Mouse (Mus musculus) C2C12 (cell line): ENCODE results near the gene Ptprn2.

Experiments used
- CTCF ChIP-seq: IDR thresholded peaks from one replicate; pipeline ENCODE4 v1.5.1; 2011; ENCODE audit not compliant: control insufficient read depth, insufficient read depth, insufficient read length
- MAX ChIP-seq: IDR thresholded peaks from one replicate; pipeline ENCODE4 v1.6.1; 2011; ENCODE audit warnings: mild to moderate bottlenecking, control low read depth

GRCm38 (mm10) chr12:116564441-116564840, 78.9 kb downstream of the Ptprn2 start:
- TF ChIP-seq CTCF (no peak), MAX (no peak)
